Mouse (Mus musculus) naive thymus-derived CD4-positive, alpha-beta T cell, adult 2 months (primary cell): ENCODE data around the gene Olfr173.

Source experiments
- DNase-seq: peaks from one replicate; pipeline ENCODE4 v3.0.0-alpha.2; 2011; ENCODE audit warnings: low read depth

The Olfr173 gene

GRCm38 (mm10) chr16:58800168-58800567 is at the start of gene Olfr173:
Gene Olfr173 (minus strand): TSS chr16:58800268.
- no peak for DNase-seq

GRCm38 (mm10) chr16:58826732-58827319 is 26.8 kb upstream of the Olfr173 start, which contains the start of gene Olfr175-ps1:
Gene Olfr175-ps1 (minus strand): TSS chr16:58826782.
- DNase-seq = no peak

- DNase-seq = no peak
Observed at GRCm38 (mm10) chr16:58763076-58763475, 37.0 kb downstream of the Olfr173 start, which contains the start of gene Olfr172. Gene Olfr172 (minus strand): TSS chr16:58763176.

GRCm38 (mm10) chr16:58756191-58756590 is 43.9 kb downstream of the Olfr173 start:
- no peak for DNase-seq

GRCm38 (mm10) chr16:58751314-58751713 is 48.8 kb downstream of the Olfr173 start:
- DNase-seq = peak; percentile 22

- DNase-seq = no peak
Observed at GRCm38 (mm10) chr16:58746715-58747114, 53.4 kb downstream of the Olfr173 start.
